Comparison of ENCODE assay signal across 11 mouse cellular contexts in the genomic region with DNA sequence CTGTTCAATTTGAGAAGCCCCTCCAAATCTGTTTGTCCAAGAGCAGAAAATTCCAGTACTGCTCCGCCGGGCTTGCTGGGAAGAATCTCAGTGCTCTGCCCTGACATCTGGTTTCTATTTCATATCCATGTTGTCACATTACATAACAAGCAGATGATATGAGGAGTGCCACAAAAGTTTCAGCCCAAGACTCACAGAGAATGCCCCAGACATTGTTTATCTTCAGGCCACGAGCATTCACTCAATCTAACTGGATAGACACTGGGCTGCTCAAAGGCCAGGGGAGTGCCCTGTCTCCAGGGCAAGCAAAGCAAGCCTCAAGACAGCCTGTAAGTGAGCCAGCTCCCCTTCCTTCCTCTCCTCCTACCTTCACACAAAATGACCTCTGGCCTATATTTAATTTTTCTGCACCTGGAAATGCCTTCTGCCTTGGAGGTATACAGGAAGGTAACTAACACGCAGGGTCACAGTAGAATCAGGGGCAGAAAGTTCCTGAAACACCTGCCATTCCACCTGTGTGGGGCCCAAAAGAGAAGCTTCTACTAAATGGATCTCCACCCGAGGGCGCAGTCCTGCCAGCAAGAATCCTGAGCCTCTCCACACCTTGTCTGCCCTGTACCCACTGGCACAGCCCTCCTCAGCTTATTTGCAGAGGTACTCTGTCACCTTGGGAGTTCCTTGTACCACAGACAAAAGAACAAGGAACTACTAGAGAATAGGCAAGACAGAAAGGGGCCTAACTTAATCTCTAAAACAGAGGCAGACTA.
A peak's percentile ranks its signal among the peaks of the same experiment; 100 is the strongest.
DNase-seq lines count a peak whose midpoint lies in the region; ATAC-seq and TF ChIP-seq lines count a peak whose summit lies in the region.
"Had no signal": no experiment of that assay in that cellular context is flagged by ENCODE, and none has a peak within 500 bp of the region (broad histone marks: within the 10 kb centered on the region; RNA-seq: fewer than 3 reads in every experiment).

No protein-coding gene starts in this region.

- no peaks in the 10 kb centered on the region for H3K9me3 ChIP-seq in heart, embryonic 10.5 days
- no peaks in the 10 kb centered on the region for H3K9me3 ChIP-seq in intestine, embryonic 16.5 days (ENCODE audit: control insufficient read depth, low read length)
- no peaks in the 10 kb centered on the region for H3K9me3 ChIP-seq in stomach, postnatal 0 days (ENCODE audit: control insufficient read depth, low read length)
- no peaks in the 10 kb centered on the region for H3K9me3 ChIP-seq in midbrain, embryonic 14.5 days (ENCODE audit: control insufficient read depth, low read length)

- peak; percentile 54 to 61 for DNase-seq in heart, adult 9 months (ENCODE audit: low spot score in 2 of 2)
- DNase-seq in heart, embryonic 10.5 days (ENCODE audit: low spot score) = no peak
- DNase-seq in urinary bladder, postnatal 14 days (ENCODE audit: low spot score) = peak; percentile 18
- no peak for DNase-seq in urinary bladder, postnatal 10 days (ENCODE audit: low spot score)
- DNase-seq in stomach, postnatal 0 days (ENCODE audit: low spot score) = peak; percentile 52
- DNase-seq in right cerebral cortex, postnatal 14 days = no peak
- DNase-seq in midbrain, embryonic 14.5 days = no peak
- DNase-seq: adrenal gland, postnatal 36 days; right cerebral cortex, adult 18-20 months had no signal

- no peaks in the 10 kb centered on the region for H3K36me3 ChIP-seq in heart, embryonic 10.5 days
- no peaks in the 10 kb centered on the region for H3K36me3 ChIP-seq in intestine, embryonic 16.5 days (ENCODE audit: control insufficient read depth, insufficient read depth, low read length)
- no peaks in the 10 kb centered on the region for H3K36me3 ChIP-seq in stomach, postnatal 0 days (ENCODE audit: control insufficient read depth, insufficient read depth, low read length)
- H3K36me3 ChIP-seq in midbrain, embryonic 14.5 days (ENCODE audit: control insufficient read depth, insufficient read depth, low read length) = no peaks in the 10 kb centered on the region

- H3K4me3 ChIP-seq in heart, embryonic 10.5 days = no peak overlapping the region
- no peak overlapping the region for H3K4me3 ChIP-seq in intestine, embryonic 16.5 days (ENCODE audit: low read length)
- H3K4me3 ChIP-seq in stomach, postnatal 0 days (ENCODE audit: low read depth, low read length) = no peak overlapping the region
- H3K4me3 ChIP-seq in midbrain, embryonic 14.5 days (replicated peaks; ENCODE audit: low read depth, low read length) = no peak overlapping the region

- H3K9ac ChIP-seq in intestine, embryonic 16.5 days (ENCODE audit: low read depth, low read length) = no peak overlapping the region
- no peak overlapping the region for H3K9ac ChIP-seq in stomach, postnatal 0 days (ENCODE audit: low read length)
- no peak overlapping the region for H3K9ac ChIP-seq in midbrain, embryonic 14.5 days (replicated peaks; ENCODE audit: low read length)

- no peaks in the 10 kb centered on the region for H3K27me3 ChIP-seq in heart, embryonic 10.5 days (ENCODE audit: insufficient read depth, poor library complexity, severe bottlenecking)
- no peaks in the 10 kb centered on the region for H3K27me3 ChIP-seq in intestine, embryonic 16.5 days (replicated peaks; ENCODE audit: control insufficient read depth, insufficient read depth, low read length)
- H3K27me3 ChIP-seq in stomach, postnatal 0 days (ENCODE audit: control insufficient read depth, insufficient read depth, low read length) = no peaks in the 10 kb centered on the region
- H3K27me3 ChIP-seq in midbrain, embryonic 14.5 days (ENCODE audit: control insufficient read depth, insufficient read depth, low read length) = no peaks in the 10 kb centered on the region

- ATAC-seq in intestine, embryonic 16.5 days = peak; percentile 80
- ATAC-seq in stomach, postnatal 0 days (ENCODE audit: low FRiP score, low TSS enrichment) = peak; percentile 79
- no peak for ATAC-seq in midbrain, embryonic 14.5 days (ENCODE audit: low FRiP score, low TSS enrichment)
- ATAC-seq: inflammation-experienced regulatory T-cells, adult 6 months had no signal

- 71% methylated on average over 6 of the region's 6 CpGs for WGBS in heart, embryonic 10.5 days
- 51% methylated on average over 6 of the region's 6 CpGs for WGBS in intestine, embryonic 16.5 days
- WGBS in stomach, postnatal 0 days = 47% methylated on average over 6 of the region's 6 CpGs
- WGBS in midbrain, embryonic 14.5 days = 88% methylated on average over 6 of the region's 6 CpGs

- H3K4me1 ChIP-seq in heart, embryonic 10.5 days = peaks cover 43% of the 10 kb centered on the region
- peaks cover 11% of the 10 kb centered on the region for H3K4me1 ChIP-seq in intestine, embryonic 16.5 days (ENCODE audit: control insufficient read depth, insufficient read depth, low read length)
- H3K4me1 ChIP-seq in stomach, postnatal 0 days (replicated peaks; ENCODE audit: control insufficient read depth, insufficient read depth) = no peaks in the 10 kb centered on the region
- H3K4me1 ChIP-seq in midbrain, embryonic 14.5 days (ENCODE audit: control insufficient read depth, insufficient read depth, low read length) = no peaks in the 10 kb centered on the region

- peak; percentile 62 for TF ChIP-seq CTCF in stomach, postnatal 0 days (IDR thresholded peaks at IDR 0.05; ENCODE audit: low read depth)

- H3K27ac ChIP-seq in heart, embryonic 10.5 days = no peak overlapping the region
- H3K27ac ChIP-seq in intestine, embryonic 16.5 days (ENCODE audit: low read length) = peak overlapping the region; percentile 17; the same call in 1 of the 2 replicates
- H3K27ac ChIP-seq in stomach, postnatal 0 days (replicated peaks) = peak overlapping the region; percentile 13; the same call in 1 of the 2 replicates
- H3K27ac ChIP-seq in midbrain, embryonic 14.5 days (replicated peaks; ENCODE audit: low read depth, low read length) = no peak overlapping the region

- no peak for TF ChIP-seq EP300 in stomach, postnatal 0 days (optimal IDR thresholded peaks at IDR 0.05)

- H3K4me2 ChIP-seq in intestine, embryonic 16.5 days (ENCODE audit: low read depth, low read length) = no peak overlapping the region
- no peak overlapping the region for H3K4me2 ChIP-seq in stomach, postnatal 0 days (replicated peaks; ENCODE audit: low read depth)
- no peak overlapping the region for H3K4me2 ChIP-seq in midbrain, embryonic 14.5 days (ENCODE audit: low read length)

Comparison
In these comparisons a context has a peak if more than half of its experiments do, and no peak if none do; other contexts are left out.
1. DNase-seq: peak in heart, adult 9 months (2 of 2), urinary bladder, postnatal 14 days (single experiment) and stomach, postnatal 0 days (single experiment); none in heart, embryonic 10.5 days (single experiment), urinary bladder, postnatal 10 days (single experiment), right cerebral cortex, postnatal 14 days (single experiment) and midbrain, embryonic 14.5 days (single experiment).
2. H3K27ac ChIP-seq: peak in intestine, embryonic 16.5 days (single experiment) and stomach, postnatal 0 days (single experiment); none in heart, embryonic 10.5 days (single experiment) and midbrain, embryonic 14.5 days (single experiment).